Mouse (Mus musculus): Measurements from ENCODE around the gene Fam92b. TPM values are rescaled to one million over a fixed set of nuclear protein-coding genes. Genes with fewer than 3 reads are reported as not detected.

Gene Fam92b
- polyA plus RNA-seq, 1 experiment from 2014 or later, result not detected

Other genes with a start within 250 kb of the Fam92b start
- gene Crispld2, start 185.0 kb downstream of the Fam92b start, polyA plus RNA-seq (2016; fragmentation: Nextera tagmentation; extraction: Ambion mirVana), result 3.7 and 4.1 TPM in 2 replicates
- gene Zdhhc7, start 76.0 kb downstream of the Fam92b start, polyA plus RNA-seq (2016; fragmentation: Nextera tagmentation; extraction: Ambion mirVana), result 33.9 and 34.9 TPM in 2 replicates
- 13.8 and 14.4 TPM in 2 replicates for gene 6430548M08Rik, start 63.3 kb downstream of the Fam92b start, polyA plus RNA-seq (2016; fragmentation: Nextera tagmentation; extraction: Ambion mirVana)
- 14.0 and 15.3 TPM in 2 replicates for gene Gse1, start 51.0 kb upstream of the Fam92b start, polyA plus RNA-seq (2016; fragmentation: Nextera tagmentation; extraction: Ambion mirVana)